ENCODE assay signal across 8 mouse cellular contexts in the genomic region with DNA sequence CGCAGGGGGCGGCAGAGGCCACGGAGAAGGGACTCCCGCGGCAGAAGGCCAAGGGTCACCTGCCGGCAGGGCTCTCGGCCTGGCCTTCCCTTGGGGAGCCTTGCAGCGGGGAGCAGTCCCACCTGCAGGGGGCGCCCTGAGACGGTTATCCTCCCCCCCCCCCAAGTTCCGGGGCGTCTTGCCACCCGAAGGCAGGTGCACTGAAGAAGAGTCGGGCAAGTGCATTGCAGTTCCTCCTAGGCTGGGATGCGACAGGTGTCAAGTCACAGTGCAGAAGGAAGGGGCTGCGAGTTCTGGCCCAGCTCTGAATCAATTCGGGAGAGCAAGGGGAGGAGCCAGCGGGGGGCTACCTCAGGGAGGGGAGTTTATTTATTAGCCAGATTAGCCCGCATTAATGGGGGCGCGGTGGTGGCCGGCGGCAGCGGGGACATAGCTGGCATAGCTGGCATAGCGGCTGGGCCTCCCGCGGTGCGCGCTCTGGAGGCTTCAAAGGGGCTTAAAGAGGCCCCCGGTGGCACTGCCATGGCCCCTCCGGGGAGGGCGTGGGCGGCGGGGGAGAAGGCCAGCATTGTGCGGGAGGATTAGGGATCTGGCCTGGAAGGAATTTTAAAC.
A peak's percentile ranks its signal among the peaks of the same experiment; 100 is the strongest.
DNase-seq lines count a peak whose midpoint lies in the region; ATAC-seq and TF ChIP-seq lines count a peak whose summit lies in the region.

No protein-coding gene starts in this region.

- no peaks in the 10 kb centered on the region for H3K36me3 ChIP-seq in C2C12 (ENCODE audit: control insufficient read depth, insufficient read depth)
- no peaks in the 10 kb centered on the region for H3K36me3 ChIP-seq in forebrain, embryonic 13.5 days (ENCODE audit: poor library complexity, severe bottlenecking)

- no peaks in the 10 kb centered on the region for H3K27me3 ChIP-seq in C2C12 (ENCODE audit: control insufficient read depth, insufficient read depth, insufficient read length)
- H3K27me3 ChIP-seq in forebrain, embryonic 13.5 days = peaks cover 16% of the 10 kb centered on the region

- no peak overlapping the region for H3K27ac ChIP-seq in forebrain, embryonic 13.5 days

- H3K79me2 ChIP-seq in C2C12 (ENCODE audit: control insufficient read depth, insufficient read depth) = no peaks in the 10 kb centered on the region

- no peak overlapping the region for H3K4me3 ChIP-seq in C2C12 (ENCODE audit: insufficient read depth, poor library complexity, severe bottlenecking)
- H3K4me3 ChIP-seq in forebrain, embryonic 13.5 days = peak overlapping the region; percentile 17

- peaks cover 26% of the 10 kb centered on the region for H3K4me1 ChIP-seq in forebrain, embryonic 13.5 days

- no peaks in the 10 kb centered on the region for H3K79me3 ChIP-seq in C2C12 (ENCODE audit: low read depth)

- WGBS in forebrain, embryonic 13.5 days = 1% methylated on average over 32 of the region's 35 CpGs

- H3K9ac ChIP-seq in forebrain, embryonic 13.5 days = no peak overlapping the region

- peak; percentile 57; the same call in 1 of the 2 replicates for ATAC-seq in forebrain, embryonic 13.5 days

- peak; percentile 27 for TF ChIP-seq CTCF in C2C12 (IDR thresholded peaks at IDR 0.05; ENCODE audit: control insufficient read depth, insufficient read depth, insufficient read length)

- H3K9me3 ChIP-seq in forebrain, embryonic 13.5 days (replicated peaks) = peaks cover under 1% of the 10 kb centered on the region; the same call in 1 of the 2 replicates

- no peak overlapping the region for H3ac ChIP-seq in C2C12 (ENCODE audit: control insufficient read depth, insufficient read length, low read depth)

- H3K4me2 ChIP-seq in forebrain, embryonic 13.5 days = peak overlapping the region; percentile 47

- DNase-seq in adrenal gland, postnatal 14 days = peak; percentile 52
- DNase-seq in adrenal gland, postnatal 4 days (ENCODE audit: low spot score in 2 of 2) = no peak
- peak; percentile 50 to 64 for DNase-seq in kidney, adult 8-10 months
- DNase-seq in lung, postnatal 14 days = peak; percentile 34
- peak; percentile 37 to 73 for DNase-seq in thymus, postnatal 10 days (ENCODE audit: low spot score in 2 of 2)
- no peak for DNase-seq in left cerebral cortex, adult 8-10 months (ENCODE audit: low spot score in 2 of 2)

TF ChIP-seq in C2C12, 6 proteins besides CTCF, POLR2A, EP300 and RAD21:
- TF ChIP-seq MYOG (IDR thresholded peaks at IDR 0.05; ENCODE audit: control insufficient read depth, extremely low read depth, insufficient read length) (no peak), USF1 (IDR thresholded peaks at IDR 0.05; ENCODE audit: low read depth) (no peak), CEBPB (IDR thresholded peaks at IDR 0.05; ENCODE audit: low read depth) (no peak), FOSL1 (IDR thresholded peaks at IDR 0.05; ENCODE audit: insufficient read depth, low read length, poor library complexity, severe bottlenecking) (no peak), MYOD1 (IDR thresholded peaks at IDR 0.05; ENCODE audit: control insufficient read depth, insufficient read length, low read depth) (no peak), MAX (IDR thresholded peaks at IDR 0.05) (no peak)

Comparison
In these comparisons a context has a peak if more than half of its experiments do, and no peak if none do; other contexts are left out.
1. DNase-seq: peak in adrenal gland, postnatal 14 days (single experiment), kidney, adult 8-10 months (2 of 2), lung, postnatal 14 days (single experiment) and thymus, postnatal 10 days (2 of 2); none in adrenal gland, postnatal 4 days (0 of 2) and left cerebral cortex, adult 8-10 months (0 of 2).